Mouse (Mus musculus) embryonic fibroblast, embryonic 13.5 days (primary cell): ENCODE results near the gene Ccr7.

ENCODE experiments used
- CTCF ChIP-seq: IDR thresholded peaks from 2 replicates; pipeline ENCODE4 v1.5.1; 2011; ENCODE audit warnings: mild to moderate bottlenecking, control low read depth, low read length, moderate library complexity, borderline replicate concordance; ENCODE audit not compliant: insufficient read depth
- POLR2A ChIP-seq: IDR thresholded peaks from 2 replicates; pipeline ENCODE4 v1.6.1; 2011; ENCODE audit warnings: low read depth, mild to moderate bottlenecking, control low read depth, low read length, moderate library complexity

GRCm38 (mm10) chr11:99134266-99135046 is 20.4 kb downstream of the Ccr7 start:
- no peak for TF ChIP-seq CTCF
- no peak for TF ChIP-seq POLR2A
